ENCODE assay signal across 7 mouse cellular contexts in genomic region chr2:102399864-102400604, GRCm38 (mm10). TPM values are rescaled to one million over a fixed set of nuclear protein-coding genes. Genes with fewer than 3 reads are reported as not detected.
DNase-seq lines count a peak whose midpoint lies in the region; ATAC-seq and TF ChIP-seq lines count a peak whose summit lies in the region.

No protein-coding gene starts in this region.

- H3K4me2 ChIP-seq in hindbrain, embryonic 12.5 days (replicated peaks) = peak overlapping the region; percentile 79
- H3K4me2 ChIP-seq in midbrain, embryonic 15.5 days = peak overlapping the region; percentile 74

- H3K4me3 ChIP-seq in lung, adult 2 months (replicated peaks; ENCODE audit: extremely low read depth, low read depth, low read length) = peak overlapping the region; percentile 57
- H3K4me3 ChIP-seq in embryonic facial prominence, embryonic 10.5 days = peak overlapping the region; percentile 75
- peak overlapping the region; percentile 80 for H3K4me3 ChIP-seq in hindbrain, embryonic 12.5 days
- H3K4me3 ChIP-seq in midbrain, embryonic 15.5 days = peak overlapping the region; percentile 72

- no peaks in the 10 kb centered on the region for H3K27me3 ChIP-seq in embryonic facial prominence, embryonic 10.5 days (replicated peaks; ENCODE audit: low read depth, poor library complexity, severe bottlenecking)
- H3K27me3 ChIP-seq in hindbrain, embryonic 12.5 days = no peaks in the 10 kb centered on the region
- H3K27me3 ChIP-seq in midbrain, embryonic 15.5 days (replicated peaks) = no peaks in the 10 kb centered on the region; the same call in 1 of the 2 replicates

- H3K36me3 ChIP-seq in embryonic facial prominence, embryonic 10.5 days (replicated peaks) = peaks cover 5% of the 10 kb centered on the region; the same call in 1 of the 2 replicates
- H3K36me3 ChIP-seq in hindbrain, embryonic 12.5 days = no peaks in the 10 kb centered on the region
- H3K36me3 ChIP-seq in midbrain, embryonic 15.5 days (replicated peaks) = no peaks in the 10 kb centered on the region

- H3K9me3 ChIP-seq in embryonic facial prominence, embryonic 10.5 days = no peaks in the 10 kb centered on the region
- H3K9me3 ChIP-seq in hindbrain, embryonic 12.5 days (replicated peaks) = no peaks in the 10 kb centered on the region
- H3K9me3 ChIP-seq in midbrain, embryonic 15.5 days = no peaks in the 10 kb centered on the region

- no peak for TF ChIP-seq CTCF in lung, adult 2 months (IDR thresholded peaks at IDR 0.05; ENCODE audit: insufficient read depth, low read length)

- no peak for DNase-seq in lung, adult 2 months
- DNase-seq in lung, postnatal 36 days = no peak
- DNase-seq in embryonic facial prominence, embryonic 10.5 days (ENCODE audit: low spot score) = no peak
- no peak for DNase-seq in adrenal gland, adult 18-20 months (ENCODE audit: low spot score in 2 of 2)

- peak overlapping the region; percentile 96 for H3K9ac ChIP-seq in hindbrain, embryonic 12.5 days
- peak overlapping the region; percentile 63 for H3K9ac ChIP-seq in midbrain, embryonic 15.5 days

- peak overlapping the region; percentile 97 for H3K27ac ChIP-seq in embryonic facial prominence, embryonic 10.5 days (replicated peaks)
- H3K27ac ChIP-seq in hindbrain, embryonic 12.5 days = peak overlapping the region; percentile 96
- H3K27ac ChIP-seq in midbrain, embryonic 15.5 days = peak overlapping the region; percentile 96

- WGBS in lung, adult 2 months = 37% methylated on average over 48 of the region's 48 CpGs
- 39% methylated on average over 48 of the region's 48 CpGs for WGBS in embryonic facial prominence, embryonic 10.5 days
- 41% methylated on average over 48 of the region's 48 CpGs for WGBS in hindbrain, embryonic 12.5 days
- 38% methylated on average over 48 of the region's 48 CpGs for WGBS in midbrain, embryonic 15.5 days

- ATAC-seq in hindbrain, embryonic 12.5 days (ENCODE audit: low FRiP score) = no peak; the same call in 1 of the 2 replicates
- ATAC-seq in midbrain, embryonic 15.5 days (replicated peaks) = no peak
- no peak for ATAC-seq in frontal cortex, adult (ENCODE audit: low TSS enrichment)

- peaks cover 12% of the 10 kb centered on the region for H3K4me1 ChIP-seq in lung, adult 2 months (ENCODE audit: control insufficient read depth, insufficient read depth, low read length)
- peaks cover 23% of the 10 kb centered on the region for H3K4me1 ChIP-seq in embryonic facial prominence, embryonic 10.5 days
- H3K4me1 ChIP-seq in hindbrain, embryonic 12.5 days = peaks cover 17% of the 10 kb centered on the region
- H3K4me1 ChIP-seq in midbrain, embryonic 15.5 days = peaks cover 23% of the 10 kb centered on the region

- no peak for TF ChIP-seq POLR2A in lung, adult 2 months (IDR thresholded peaks at IDR 0.05; ENCODE audit: borderline replicate concordance, extremely low read depth, low read depth, low read length)

RNA-seq across cellular contexts. Expression of gene Trim44, which starts 7.6 kb away (rescaled TPM):
- 26.9 and 34.2 TPM in 2 replicates for polyA plus RNA-seq in lung, adult 2 months (2012; rRNA removed)
- 23.7 and 24.1 TPM in 2 replicates for polyA plus RNA-seq in embryonic facial prominence, embryonic 10.5 days (2016; fragmentation: Nextera tagmentation; extraction: Ambion mirVana)
- polyA plus RNA-seq in hindbrain, embryonic 12.5 days (2016; fragmentation: Nextera tagmentation; extraction: Ambion mirVana) = 65.6 and 74.4 TPM in 2 replicates
- polyA plus RNA-seq in midbrain, embryonic 15.5 days (2015; fragmentation: Nextera tagmentation; extraction: Ambion mirVana) = 69.4 and 70.8 TPM in 2 replicates
- total RNA-seq in adrenal gland, adult 18-20 months (2021) = 10 to 100 TPM; 65.3 to 66.3 TPM

RNA-seq across cellular contexts. Expression of gene Fjx1, which starts 52.3 kb away (rescaled TPM):
- 6.2 and 6.6 TPM in 2 replicates for polyA plus RNA-seq in lung, adult 2 months (2012; rRNA removed)
- 9.9 and 10.4 TPM in 2 replicates for polyA plus RNA-seq in embryonic facial prominence, embryonic 10.5 days (2016; fragmentation: Nextera tagmentation; extraction: Ambion mirVana)
- polyA plus RNA-seq in hindbrain, embryonic 12.5 days (2016; fragmentation: Nextera tagmentation; extraction: Ambion mirVana) = 44.2 and 45.3 TPM in 2 replicates
- 35.5 and 37.9 TPM in 2 replicates for polyA plus RNA-seq in midbrain, embryonic 15.5 days (2015; fragmentation: Nextera tagmentation; extraction: Ambion mirVana)
- total RNA-seq in adrenal gland, adult 18-20 months (2021) = under 1 TPM; 0.63 to 0.70 TPM
